Mouse (Mus musculus) intestine, embryonic 16.5 days (tissue): Measurements from ENCODE around the gene Megf11. TPM values are rescaled to one million over a fixed set of nuclear protein-coding genes. Genes with fewer than 3 reads are reported as not detected.
A peak's percentile ranks its signal among the peaks of the same experiment; 100 is the strongest.
"Not testable (repeated sequence)": the region's sequence is repeated elsewhere in the genome, so short reads cannot be mapped to it uniquely, and the experiment has no call there.

ENCODE experiments used
- ATAC-seq: fragments of 200-750 bp; cut with Nextera tagmentation; 2 replicates; pipeline ENCODE4 v1.8.0; 2017; ENCODE audit warnings: moderate TSS enrichment, moderate library complexity
- H3K27ac ChIP-seq: fragments of 300-500 bp; sonication (generic); 2 replicates; pipeline ENCODE4 v1.5.1; 2014; ENCODE audit warnings: mild to moderate bottlenecking, low read length
- H3K27me3 ChIP-seq: fragments of 300-500 bp; sonication (generic); replicated peaks from 2 replicates; pipeline ENCODE4 v1.6.1; 2014; ENCODE audit warnings: low read length, control low read depth, mixed read lengths; ENCODE audit not compliant: control insufficient read depth, insufficient read depth
- H3K36me3 ChIP-seq: fragments of 300-500 bp; sonication (generic); 2 replicates; pipeline ENCODE4 v1.6.1; 2014; ENCODE audit warnings: low read length, control low read depth; ENCODE audit not compliant: control insufficient read depth, insufficient read depth
- H3K4me1 ChIP-seq: fragments of 300-500 bp; sonication (generic); 2 replicates; pipeline ENCODE4 v1.6.1; 2014; ENCODE audit warnings: low read length, control low read depth, mixed read lengths; ENCODE audit not compliant: control insufficient read depth, insufficient read depth
- H3K4me2 ChIP-seq: fragments of 300-500 bp; sonication (generic); 2 replicates; pipeline ENCODE4 v1.6.1; 2014; ENCODE audit warnings: low read depth, low read length, control low read depth
- H3K4me3 ChIP-seq: fragments of 300-500 bp; sonication (generic); 2 replicates; pipeline ENCODE4 v1.5.1; 2014; ENCODE audit warnings: mild to moderate bottlenecking, low read length
- H3K9ac ChIP-seq: fragments of 300-500 bp; sonication (generic); 2 replicates; pipeline ENCODE4 v1.6.1; 2014; ENCODE audit warnings: low read depth, low read length
- H3K9me3 ChIP-seq: fragments of 300-500 bp; sonication (generic); 2 replicates; pipeline ENCODE4 v1.6.1; 2016; ENCODE audit warnings: low read length, control low read depth; ENCODE audit not compliant: control insufficient read depth
- WGBS: fragments of 180-500 bp; shearing (Covaris S2); extraction: QIAGEN DNeasy Blood & Tissue Kit; methylation state at CpG from one replicate; pipeline ENCODE4 v1.1.7; 2014; 5-methylcytosine and 5-hydroxymethylcytosine counted together
- polyA plus RNA-seq: library from polyadenylated mRNA; unstranded; fragments of >200 nt; fragmentation: Nextera tagmentation; extraction: Ambion mirVana; gene quantifications from 2 replicates; pipeline ENCODE4 v1.2.1, GENCODE M21; 2015

Megf11 gene
- polyA plus RNA-seq, 1 experiment from 2014 or later = 0.76 TPM

DNA sequence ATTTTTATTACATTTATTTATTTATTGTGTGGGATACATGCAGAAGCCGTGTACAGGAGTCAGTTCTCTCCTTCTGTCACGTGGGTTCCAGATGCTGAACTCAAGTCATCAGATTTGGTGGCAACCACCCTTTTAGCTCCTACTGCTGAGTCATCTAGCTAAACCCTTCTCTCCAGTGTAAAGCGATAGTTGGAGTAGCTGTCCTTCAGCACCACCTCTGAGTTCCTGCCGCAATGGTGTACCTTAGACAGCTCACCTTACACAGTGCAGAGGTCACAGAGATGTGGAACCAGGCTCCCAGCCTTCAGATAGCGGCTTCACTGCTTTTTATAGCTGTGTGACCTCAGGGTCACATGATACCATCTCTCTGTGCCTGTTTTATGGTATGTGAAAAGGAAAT lies 282.1 kb downstream of the Megf11 start:
- ATAC-seq = peak; percentile 79
- Histone ChIP-seq H3K4me2 (no peak overlapping the region), H3K9me3 (no peaks in the 10 kb centered on the region), H3K36me3 (no peaks in the 10 kb centered on the region), H3K4me1 (peaks cover 8% of the 10 kb centered on the region), H3K4me3 (no peak overlapping the region), H3K27ac (no peak overlapping the region), H3K27me3 (no peaks in the 10 kb centered on the region), H3K9ac (no peak overlapping the region)
- WGBS = 6% methylated on average over 5 of the region's 5 CpGs

DNA sequence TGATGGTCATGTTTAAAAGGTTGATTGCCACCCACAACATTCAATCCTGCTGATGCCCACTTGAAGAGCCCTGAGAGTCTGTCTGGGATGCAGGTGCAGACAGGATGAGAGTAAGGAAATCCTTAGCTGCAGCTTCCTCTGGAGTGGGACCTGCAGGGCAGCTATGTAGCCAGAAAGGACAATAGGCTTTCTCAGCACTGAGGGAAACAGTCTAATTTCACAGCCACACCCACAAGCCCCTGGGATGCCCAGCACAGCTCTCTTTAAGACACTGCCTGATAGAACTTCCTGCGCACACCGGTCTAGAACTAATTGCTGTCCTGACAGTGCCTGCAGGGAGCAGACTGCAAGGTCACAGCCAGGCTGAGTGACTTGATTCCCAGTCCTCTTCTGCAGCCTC lies 282.6 kb downstream of the Megf11 start:
- Histone ChIP-seq H3K27me3 (no peaks in the 10 kb centered on the region), H3K4me2 (no peak overlapping the region), H3K9me3 (no peaks in the 10 kb centered on the region), H3K9ac (no peak overlapping the region), H3K27ac (peak overlapping the region; percentile 65), H3K4me1 (peaks cover 8% of the 10 kb centered on the region), H3K36me3 (no peaks in the 10 kb centered on the region), H3K4me3 (no peak overlapping the region)
- 53% methylated on average over 2 of the region's 2 CpGs for WGBS
- peak; percentile 3; the same call in 1 of the 2 replicates for ATAC-seq

DNA sequence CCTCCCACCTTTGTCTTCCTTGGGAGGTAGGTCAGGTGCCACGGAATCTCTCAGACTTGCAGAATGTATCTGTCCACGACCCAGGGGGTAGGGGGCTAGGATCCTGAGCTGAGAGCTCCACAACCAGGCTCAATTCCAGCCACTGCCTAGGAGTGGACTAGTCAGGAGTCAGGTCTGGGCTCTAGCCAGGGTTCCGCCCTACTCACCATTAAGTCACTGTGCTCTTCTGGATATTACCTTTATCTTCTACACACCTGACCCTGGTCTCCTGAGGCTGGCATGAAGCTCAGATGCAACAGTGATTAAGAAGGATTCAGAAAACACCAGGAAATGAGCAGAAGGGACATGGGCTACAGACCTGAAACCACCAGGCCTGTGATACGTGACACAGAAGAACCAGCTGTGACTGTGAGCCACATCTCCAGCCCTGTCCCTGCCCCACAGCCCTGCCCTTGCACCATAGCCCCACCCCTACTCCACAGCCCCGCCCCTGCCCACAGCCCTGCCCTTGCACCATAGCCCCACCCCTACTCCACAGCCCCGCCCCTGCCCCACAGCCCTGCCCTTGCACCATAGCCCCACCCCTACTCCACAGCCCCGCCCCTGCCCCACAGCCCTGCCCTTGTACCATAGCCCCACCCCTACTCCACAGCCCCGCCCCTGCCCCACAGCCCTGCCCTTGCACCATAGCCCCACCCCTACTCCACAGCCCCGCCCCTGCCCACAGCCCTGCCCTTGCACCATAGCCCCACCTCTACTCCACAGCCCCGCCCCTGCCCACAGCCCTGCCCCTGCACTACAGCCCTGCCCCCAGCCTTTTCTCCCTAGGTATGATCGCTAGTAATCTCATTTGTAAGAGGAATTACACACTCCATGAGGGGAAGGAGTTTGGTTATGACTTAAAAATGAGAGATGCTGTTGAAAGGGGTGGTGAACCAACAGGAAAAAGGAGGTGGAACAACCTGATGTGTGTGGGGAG lies 286.2 kb downstream of the Megf11 start:
- H3K36me3 ChIP-seq, H3K4me3 ChIP-seq, H3K27me3 ChIP-seq, H3K4me1 ChIP-seq, H3K9me3 ChIP-seq: not testable (repeated sequence)
- ATAC-seq = peak; percentile 86
- WGBS = 28% methylated on average over 9 of the region's 11 CpGs
- 0 out of 2 replicates have a peak overlapping the region, but pooled peaks have one; percentile 12 for H3K4me2 ChIP-seq
- peak overlapping the region; percentile 65 for H3K27ac ChIP-seq
- 0 out of 2 replicates have a peak overlapping the region, but pooled peaks have one; percentile 7 for H3K9ac ChIP-seq

DNA sequence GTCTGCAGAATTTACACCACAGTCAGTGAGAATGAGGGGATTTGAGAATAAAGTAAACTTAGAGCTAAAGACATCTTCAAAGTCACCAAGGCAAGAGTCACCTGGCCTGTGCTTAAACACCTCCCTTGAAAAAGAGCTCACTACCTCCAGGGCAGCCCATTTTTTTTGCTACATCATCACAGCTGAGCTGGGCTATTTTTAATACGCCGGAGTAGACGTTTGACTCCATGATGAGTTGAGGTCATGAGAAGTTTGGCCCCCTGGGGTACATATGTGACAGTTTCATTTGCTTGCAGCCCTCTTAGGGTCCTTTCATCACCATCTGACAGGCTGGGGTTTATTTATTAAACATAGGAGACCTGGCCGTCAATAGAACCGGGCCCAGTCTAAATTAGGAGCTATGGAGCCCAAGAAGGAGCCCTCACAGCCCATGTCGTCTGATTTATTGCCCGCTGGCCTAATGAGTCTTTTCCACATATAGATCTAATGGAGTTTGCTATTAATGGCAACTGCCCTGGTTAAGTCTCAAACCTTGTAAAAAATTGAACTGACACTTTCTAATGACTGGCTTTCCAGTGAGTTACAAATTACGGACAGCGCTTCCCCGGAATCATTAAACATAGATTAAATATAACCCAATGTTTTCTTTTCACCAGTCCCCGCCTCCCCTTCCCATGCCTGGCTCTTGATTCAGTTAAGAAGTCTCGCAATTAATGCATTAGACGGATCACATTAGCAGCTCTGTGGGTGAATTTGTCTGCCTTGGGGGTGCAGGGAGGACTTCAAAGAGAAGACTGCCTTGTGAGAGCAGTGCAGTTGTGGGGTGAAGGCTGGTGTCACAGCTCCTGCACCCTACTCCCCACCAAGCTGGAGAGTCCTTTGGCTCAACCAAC lies 301.9 kb downstream of the Megf11 start:
- Histone ChIP-seq H3K4me1 (peaks cover 11% of the 10 kb centered on the region; the same call in 1 of the 2 replicates), H3K4me2 (no peak overlapping the region), H3K36me3 (no peaks in the 10 kb centered on the region), H3K27ac (no peak overlapping the region), H3K4me3 (no peak overlapping the region), H3K9me3 (no peaks in the 10 kb centered on the region), H3K9ac (no peak overlapping the region), H3K27me3 (no peaks in the 10 kb centered on the region)
- no peak for ATAC-seq
- 59% methylated on average over 13 of the region's 13 CpGs for WGBS

DNA sequence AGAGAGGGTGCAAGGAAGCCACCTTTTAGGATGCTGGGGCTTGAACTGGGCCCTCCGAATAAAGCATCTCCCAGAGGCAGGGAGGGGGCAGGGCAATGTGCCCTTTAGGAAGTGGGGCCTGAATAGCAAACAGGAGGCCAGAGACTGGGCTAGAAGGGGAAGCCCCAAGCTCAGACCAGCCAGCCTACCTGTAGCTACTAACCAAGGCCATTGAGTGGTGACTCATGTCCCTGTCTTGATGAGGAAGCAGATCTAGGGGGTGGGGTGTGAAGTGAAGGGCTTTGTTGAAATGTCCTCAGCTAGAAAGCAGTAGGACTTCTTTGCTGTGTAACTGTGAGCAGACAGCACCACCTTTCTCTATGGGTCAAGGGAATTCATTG lies 302.6 kb downstream of the Megf11 start:
- Histone ChIP-seq H3K4me2 (no peak overlapping the region), H3K27me3 (no peaks in the 10 kb centered on the region), H3K9me3 (no peaks in the 10 kb centered on the region), H3K36me3 (no peaks in the 10 kb centered on the region), H3K9ac (no peak overlapping the region), H3K4me3 (no peak overlapping the region), H3K4me1 (peaks cover 15% of the 10 kb centered on the region; the same call in 1 of the 2 replicates), H3K27ac (no peak overlapping the region)
- no peak for ATAC-seq
- 59% methylated on average over 1 of the region's 1 CpGs for WGBS

DNA sequence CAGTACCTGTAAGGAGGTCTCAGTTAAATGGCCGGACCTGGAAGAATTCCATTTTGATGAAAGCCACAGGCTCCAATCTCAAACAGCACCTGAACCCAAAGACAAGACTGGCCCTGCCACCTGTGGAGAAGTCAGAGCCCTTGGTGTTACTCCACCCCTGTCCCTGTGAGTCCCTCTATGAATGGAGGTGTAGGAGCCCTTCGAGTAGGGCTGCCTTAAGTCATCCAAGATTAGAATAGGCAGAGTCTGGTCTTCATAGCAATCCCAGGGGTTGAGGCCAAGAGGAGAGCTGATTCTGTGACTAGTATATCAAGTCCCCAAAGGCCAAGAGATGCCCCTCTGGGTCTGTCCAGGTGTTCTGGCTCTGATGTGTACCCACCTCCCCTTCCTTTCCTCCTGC lies 305.3 kb downstream of the Megf11 start:
- peaks cover 16% of the 10 kb centered on the region; the same call in 1 of the 2 replicates for H3K4me1 ChIP-seq
- H3K9me3 ChIP-seq = no peaks in the 10 kb centered on the region
- no peak for ATAC-seq
- H3K9ac ChIP-seq = no peak overlapping the region
- H3K27ac ChIP-seq = no peak overlapping the region
- no peaks in the 10 kb centered on the region for H3K27me3 ChIP-seq
- H3K4me3 ChIP-seq = no peak overlapping the region
- H3K36me3 ChIP-seq = no peaks in the 10 kb centered on the region; the same call in 1 of the 2 replicates
- WGBS = 90% methylated on average over 2 of the region's 2 CpGs
- H3K4me2 ChIP-seq = no peak overlapping the region

DNA sequence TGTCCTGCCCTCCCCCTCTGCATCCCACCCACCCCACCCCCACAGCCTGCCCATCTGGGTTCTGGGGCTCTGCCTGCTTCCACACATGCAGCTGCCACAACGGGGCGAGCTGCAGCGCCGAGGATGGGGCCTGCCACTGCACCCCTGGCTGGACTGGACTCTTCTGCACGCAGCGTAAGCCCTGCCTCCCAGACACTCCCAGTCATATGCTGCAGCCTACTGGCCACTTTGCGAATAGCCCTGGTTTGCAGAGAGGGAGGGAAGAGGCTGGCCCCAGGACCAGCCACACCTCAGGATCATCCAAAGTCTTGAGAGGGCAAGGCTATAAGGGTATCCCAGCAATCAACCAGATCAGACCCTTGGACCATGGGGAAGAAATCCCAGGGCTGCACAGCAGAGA lies 305.8 kb downstream of the Megf11 start:
- 14% methylated on average over 7 of the region's 7 CpGs for WGBS
- Histone ChIP-seq H3K9ac (0 out of 2 replicates have a peak overlapping the region, but pooled peaks have one; percentile 20), H3K4me2 (no peak overlapping the region), H3K27ac (no peak overlapping the region), H3K36me3 (no peaks in the 10 kb centered on the region; the same call in 1 of the 2 replicates), H3K9me3 (no peaks in the 10 kb centered on the region), H3K4me1 (peaks cover 16% of the 10 kb centered on the region; the same call in 1 of the 2 replicates), H3K4me3 (no peak overlapping the region), H3K27me3 (no peaks in the 10 kb centered on the region)
- peak; percentile 77 for ATAC-seq

DNA sequence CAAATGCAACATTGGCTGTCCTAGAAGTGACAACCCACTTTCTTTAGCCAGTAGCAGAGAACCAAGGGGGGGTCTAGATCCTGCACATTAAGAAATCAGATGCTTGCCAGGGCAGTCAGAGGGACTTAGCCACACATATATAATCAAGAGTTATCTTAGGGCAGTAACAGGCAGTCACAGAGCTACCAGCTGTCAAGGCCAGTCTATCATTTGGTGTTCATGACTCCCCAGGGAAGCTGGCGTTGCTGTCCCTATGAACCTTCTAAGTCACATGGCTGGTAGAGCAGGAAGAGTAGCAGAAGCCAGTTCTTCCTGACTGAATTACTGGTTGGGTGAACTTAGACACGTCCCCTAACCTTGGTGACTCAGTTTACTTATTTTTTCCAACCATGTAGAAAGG lies 307.7 kb downstream of the Megf11 start:
- 68% methylated on average over 2 of the region's 2 CpGs for WGBS

DNA sequence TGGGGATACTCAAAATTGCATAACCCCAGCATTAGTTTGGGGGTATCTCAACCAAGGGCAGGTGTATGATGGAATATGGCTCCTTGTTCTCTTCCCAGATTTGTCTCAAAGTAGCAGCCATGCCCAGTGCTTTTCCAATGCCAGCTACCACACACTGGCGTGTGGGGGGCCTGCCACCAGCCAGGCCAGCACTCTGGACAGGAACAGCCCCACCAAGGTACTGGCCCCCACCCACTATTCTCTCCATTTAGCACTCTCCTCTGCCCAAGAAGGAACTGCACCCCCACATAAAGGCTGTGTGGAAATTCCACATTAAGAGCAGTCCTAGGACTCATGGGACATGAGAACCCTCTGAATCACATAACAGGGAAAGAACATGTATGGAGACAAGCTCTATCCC lies 309.8 kb downstream of the Megf11 start:
- Histone ChIP-seq H3K36me3 (peaks cover 3% of the 10 kb centered on the region), H3K27ac (no peak overlapping the region), H3K9ac (no peak overlapping the region), H3K4me3 (no peak overlapping the region), H3K9me3 (no peaks in the 10 kb centered on the region), H3K4me1 (peaks cover 24% of the 10 kb centered on the region), H3K4me2 (no peak overlapping the region), H3K27me3 (no peaks in the 10 kb centered on the region)
- WGBS = 89% methylated on average over 1 of the region's 1 CpGs
- ATAC-seq = no peak

More for the DNA sequence above, 307.7 kb downstream of the Megf11 start:
- Histone ChIP-seq H3K9me3 (no peaks in the 10 kb centered on the region), H3K27me3 (no peaks in the 10 kb centered on the region), H3K27ac (no peak overlapping the region), H3K4me1 (peaks cover 15% of the 10 kb centered on the region; the same call in 1 of the 2 replicates), H3K9ac (no peak overlapping the region), H3K36me3 (no peaks in the 10 kb centered on the region; the same call in 1 of the 2 replicates), H3K4me2 (no peak overlapping the region), H3K4me3 (no peak overlapping the region)
- ATAC-seq = no peak
